Mouse (Mus musculus): ENCODE results near the gene Srbd1.

Gene Srbd1

GRCm38 (mm10) chr17:86144537-86145078, 367 bp downstream of the Srbd1 start:
- DNase-seq (ENCODE audit: low read depth, low spot score), result no peak

- no peak for DNase-seq (ENCODE audit: low read depth, low spot score)
Observed at GRCm38 (mm10) chr17:86135835-86136234, 9.1 kb downstream of the Srbd1 start.

- DNase-seq (ENCODE audit: low read depth, low spot score), result no peak
Observed at GRCm38 (mm10) chr17:86134461-86134860, 10.5 kb downstream of the Srbd1 start.

- no peak for DNase-seq (ENCODE audit: low read depth, low spot score)
Observed at GRCm38 (mm10) chr17:86132534-86132933, 12.4 kb downstream of the Srbd1 start.

- DNase-seq (ENCODE audit: low read depth, low spot score), result no peak
Observed at GRCm38 (mm10) chr17:86128198-86128597, 16.8 kb downstream of the Srbd1 start.

- no peak for DNase-seq (ENCODE audit: low read depth, low spot score)
Observed at GRCm38 (mm10) chr17:86125908-86126307, 19.1 kb downstream of the Srbd1 start.

GRCm38 (mm10) chr17:86123146-86123545, 21.8 kb downstream of the Srbd1 start:
- no peak for DNase-seq (ENCODE audit: low read depth, low spot score)

GRCm38 (mm10) chr17:86096875-86097274, 48.1 kb downstream of the Srbd1 start:
- DNase-seq (ENCODE audit: low read depth, low spot score), result no peak

GRCm38 (mm10) chr17:86093124-86093523, 51.9 kb downstream of the Srbd1 start:
- no peak for DNase-seq (ENCODE audit: low read depth, low spot score)

- no peak for DNase-seq (ENCODE audit: low read depth, low spot score)
Observed at GRCm38 (mm10) chr17:86091631-86092030, 53.3 kb downstream of the Srbd1 start.

- DNase-seq (ENCODE audit: low read depth, low spot score), result no peak
Observed at GRCm38 (mm10) chr17:86089893-86090588, 54.9 kb downstream of the Srbd1 start.

GRCm38 (mm10) chr17:86087922-86088321, 57.1 kb downstream of the Srbd1 start:
- DNase-seq (ENCODE audit: low read depth, low spot score), result no peak

- no peak for DNase-seq (ENCODE audit: low read depth, low spot score)
Observed at GRCm38 (mm10) chr17:86086191-86086590, 58.8 kb downstream of the Srbd1 start.

- no peak for DNase-seq (ENCODE audit: low read depth, low spot score)
Observed at GRCm38 (mm10) chr17:86083207-86083606, 61.8 kb downstream of the Srbd1 start.

GRCm38 (mm10) chr17:86078060-86078459, 66.9 kb downstream of the Srbd1 start:
- no peak for DNase-seq (ENCODE audit: low read depth, low spot score)

GRCm38 (mm10) chr17:86067444-86067843, 77.5 kb downstream of the Srbd1 start:
- no peak for DNase-seq (ENCODE audit: low read depth, low spot score)

GRCm38 (mm10) chr17:86065833-86066232, 79.1 kb downstream of the Srbd1 start:
- no peak for DNase-seq (ENCODE audit: low read depth, low spot score)

GRCm38 (mm10) chr17:86063461-86063860, 81.5 kb downstream of the Srbd1 start:
- DNase-seq (ENCODE audit: low read depth, low spot score), result no peak

GRCm38 (mm10) chr17:86060911-86061310, 84.1 kb downstream of the Srbd1 start:
- no peak for DNase-seq (ENCODE audit: low read depth, low spot score)

GRCm38 (mm10) chr17:86040221-86040984, 104.6 kb downstream of the Srbd1 start:
- DNase-seq (ENCODE audit: low read depth, low spot score), result no peak

- no peak for DNase-seq (ENCODE audit: low read depth, low spot score)
Observed at GRCm38 (mm10) chr17:86039741-86040140, 105.2 kb downstream of the Srbd1 start.

GRCm38 (mm10) chr17:86038211-86038648, 106.7 kb downstream of the Srbd1 start:
- DNase-seq (ENCODE audit: low read depth, low spot score), result no peak

- DNase-seq (ENCODE audit: low read depth, low spot score), result no peak
Observed at GRCm38 (mm10) chr17:86035576-86035975, 109.4 kb downstream of the Srbd1 start.
